29 mouse cellular contexts compared by ENCODE assay signal in the genomic region with DNA sequence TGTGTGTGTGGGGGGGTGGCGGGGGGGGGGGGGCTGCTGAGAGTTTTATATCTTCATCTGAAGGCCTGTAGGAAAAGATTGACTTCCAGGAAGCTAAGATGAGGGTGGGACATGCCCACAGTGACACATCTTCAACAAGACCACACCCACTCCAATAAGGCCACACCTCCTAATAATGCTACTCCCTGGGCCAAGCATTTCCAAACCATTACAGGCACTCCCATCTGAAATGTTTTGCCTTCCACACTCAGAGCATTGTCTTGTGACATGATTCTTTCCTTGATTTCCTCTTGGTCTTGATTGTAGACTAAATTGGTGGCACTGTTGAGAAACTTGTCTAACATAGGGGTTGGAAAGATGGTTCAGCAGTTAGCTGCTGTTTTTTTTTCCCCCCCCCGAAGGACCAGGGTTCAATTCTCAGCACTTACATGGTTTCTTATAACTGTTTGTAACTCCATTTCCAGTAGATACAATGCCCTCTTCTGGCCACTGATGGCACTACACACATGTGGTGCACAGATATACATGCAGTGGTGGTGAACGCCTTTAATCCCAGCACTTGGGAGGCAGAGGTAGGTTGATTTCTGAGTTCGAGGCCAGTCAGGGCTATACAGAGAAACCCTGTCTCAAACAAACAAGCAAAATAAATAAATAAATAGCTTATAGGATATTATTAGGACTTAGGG. TPM values are rescaled to one million over a fixed set of nuclear protein-coding genes. Genes with fewer than 3 reads are reported as not detected.
A peak's percentile ranks its signal among the peaks of the same experiment; 100 is the strongest.
DNase-seq lines count a peak whose midpoint lies in the region; ATAC-seq and TF ChIP-seq lines count a peak whose summit lies in the region.
"Had no signal": no experiment of that assay in that cellular context is flagged by ENCODE, and none has a peak within 500 bp of the region (broad histone marks: within the 10 kb centered on the region; RNA-seq: fewer than 3 reads in every experiment).

No protein-coding gene starts in this region.

- no peak overlapping the region for H3K9ac ChIP-seq in intestine, postnatal 0 days (ENCODE audit: low read depth, low read length)
- no peak overlapping the region for H3K9ac ChIP-seq in intestine, embryonic 15.5 days
- no peak overlapping the region for H3K9ac ChIP-seq in lung, postnatal 0 days (replicated peaks; ENCODE audit: low read depth)
- H3K9ac ChIP-seq in ES-E14 (ENCODE audit: insufficient read depth, low read depth, low read length, poor library complexity, severe bottlenecking), result no peak overlapping the region
- H3K9ac ChIP-seq in hindbrain, embryonic 11.5 days (ENCODE audit: low read depth, low read length), result no peak overlapping the region
- H3K9ac ChIP-seq: embryonic facial prominence, embryonic 15.5 days; forebrain, embryonic 15.5 days; limb, embryonic 15.5 days; neural tube, embryonic 13.5 days had no signal

- H3K4me1 ChIP-seq in intestine, postnatal 0 days (replicated peaks; ENCODE audit: control insufficient read depth, insufficient read depth, low read length), result no peaks in the 10 kb centered on the region
- peaks cover 10% of the 10 kb centered on the region; the same call in 1 of the 2 replicates for H3K4me1 ChIP-seq in intestine, embryonic 15.5 days (replicated peaks)
- H3K4me1 ChIP-seq in lung, postnatal 0 days (ENCODE audit: insufficient read depth, low read depth, low read length), result peaks cover 8% of the 10 kb centered on the region; the same call in 1 of the 2 replicates
- peaks cover 7 to 9% of the 10 kb centered on the region in 2 experiments for H3K4me1 ChIP-seq in ES-E14 (ENCODE audit: control insufficient read depth in 2 of 2, insufficient read depth in 2 of 2, low read length in 2 of 2, poor library complexity in 1 of 2)
- H3K4me1 ChIP-seq in hindbrain, embryonic 11.5 days (replicated peaks; ENCODE audit: control insufficient read depth, insufficient read depth, low read length), result 0 out of 2 replicates have a peak, but pooled peaks cover 3% of the 10 kb centered on the region

- TF ChIP-seq CTCF in intestine, postnatal 0 days (IDR thresholded peaks at IDR 0.05; ENCODE audit: low read depth), result 0 out of 2 replicates have a peak, but pooled peaks have one; percentile 17
- peak; percentile 36 for TF ChIP-seq CTCF in lung, postnatal 0 days (IDR thresholded peaks at IDR 0.05)

- no peak for ATAC-seq in intestine, postnatal 0 days
- no peak for ATAC-seq in intestine, embryonic 15.5 days
- no peak for ATAC-seq in lung, postnatal 0 days
- no peak for ATAC-seq in hindbrain, embryonic 11.5 days (ENCODE audit: low FRiP score)
- ATAC-seq: forebrain, embryonic 15.5 days; hindbrain, embryonic 16.5 days; intestine, embryonic 16.5 days; midbrain, embryonic 16.5 days had no signal

- H3K4me2 ChIP-seq in intestine, postnatal 0 days (replicated peaks; ENCODE audit: low read depth), result no peak overlapping the region
- no peak overlapping the region for H3K4me2 ChIP-seq in intestine, embryonic 15.5 days (replicated peaks)
- no peak overlapping the region for H3K4me2 ChIP-seq in lung, postnatal 0 days (replicated peaks; ENCODE audit: low read depth, low read length)
- H3K4me2 ChIP-seq in hindbrain, embryonic 11.5 days (replicated peaks; ENCODE audit: low read depth, low read length), result no peak overlapping the region
- H3K4me2 ChIP-seq: embryonic facial prominence, embryonic 15.5 days; forebrain, embryonic 15.5 days; limb, embryonic 15.5 days; neural tube, embryonic 13.5 days had no signal

- no peaks in the 10 kb centered on the region for H3K36me3 ChIP-seq in intestine, postnatal 0 days (ENCODE audit: control insufficient read depth, insufficient read depth)
- no peaks in the 10 kb centered on the region for H3K36me3 ChIP-seq in intestine, embryonic 15.5 days
- H3K36me3 ChIP-seq in lung, postnatal 0 days (ENCODE audit: insufficient read depth, low read length), result no peaks in the 10 kb centered on the region
- H3K36me3 ChIP-seq in ES-E14 (ENCODE audit: control insufficient read depth, insufficient read depth, low read length, poor library complexity, severe bottlenecking), result no peaks in the 10 kb centered on the region
- no peaks in the 10 kb centered on the region for H3K36me3 ChIP-seq in hindbrain, embryonic 11.5 days (ENCODE audit: control insufficient read depth, insufficient read depth, low read length)
- H3K36me3 ChIP-seq: embryonic facial prominence, embryonic 15.5 days; forebrain, embryonic 15.5 days; limb, embryonic 15.5 days; neural tube, embryonic 13.5 days had no signal

- H3K9me3 ChIP-seq in intestine, postnatal 0 days (ENCODE audit: control insufficient read depth), result no peaks in the 10 kb centered on the region
- no peaks in the 10 kb centered on the region for H3K9me3 ChIP-seq in intestine, embryonic 15.5 days
- H3K9me3 ChIP-seq in lung, postnatal 0 days (ENCODE audit: low read length), result no peaks in the 10 kb centered on the region
- no peaks in the 10 kb centered on the region for H3K9me3 ChIP-seq in ES-E14 (ENCODE audit: control insufficient read depth, insufficient read depth, low read depth, low read length)
- H3K9me3 ChIP-seq in hindbrain, embryonic 11.5 days (ENCODE audit: control insufficient read depth, low read length), result no peaks in the 10 kb centered on the region
- H3K9me3 ChIP-seq: embryonic facial prominence, embryonic 15.5 days; forebrain, embryonic 15.5 days; heart, embryonic 10.5 days; limb, embryonic 15.5 days had no signal

- no peak for DNase-seq in lung, postnatal 0 days (ENCODE audit: low spot score)
- DNase-seq in lung, postnatal 10 days, result no peak
- DNase-seq in ES-E14 (ENCODE audit: low read depth, low spot score), result no peak
- no peak for DNase-seq in retina, postnatal 1 day
- no peak for DNase-seq in hindbrain, embryonic 11.5 days (ENCODE audit: low spot score)
- DNase-seq: adrenal gland, postnatal 14 days; cerebellum, adult 8-10 months; gastrocnemius, postnatal 36 days; kidney, postnatal 4 days; layer of hippocampus, adult 9-11 months; left cerebral cortex, postnatal 4 days; lung, adult 2 months; lung, postnatal 4 days; right cerebral cortex, adult 18-20 months; right cerebral cortex, postnatal 4 days; thymus, postnatal 36 days had no signal

- in situ Hi-C loops in ES-E14 (cut with MboI; ENCODE audit: low sequenced_read_pairs in 2 of 2, unreplicated experiment in 2 of 2), result no loop called here

- peaks cover 7% of the 10 kb centered on the region; the same call in 1 of the 2 replicates for H3K27me3 ChIP-seq in intestine, postnatal 0 days (replicated peaks; ENCODE audit: control insufficient read depth, insufficient read depth, low read length)
- H3K27me3 ChIP-seq in intestine, embryonic 15.5 days (replicated peaks), result no peaks in the 10 kb centered on the region
- H3K27me3 ChIP-seq in lung, postnatal 0 days (replicated peaks; ENCODE audit: insufficient read depth, low read length), result no peaks in the 10 kb centered on the region
- H3K27me3 ChIP-seq in hindbrain, embryonic 11.5 days (ENCODE audit: control insufficient read depth, insufficient read depth, low read length), result no peaks in the 10 kb centered on the region
- H3K27me3 ChIP-seq: embryonic facial prominence, embryonic 15.5 days; forebrain, embryonic 15.5 days; limb, embryonic 15.5 days; neural tube, embryonic 13.5 days had no signal

- no peak overlapping the region for H3K4me3 ChIP-seq in intestine, postnatal 0 days (ENCODE audit: low read depth, low read length)
- no peak overlapping the region for H3K4me3 ChIP-seq in intestine, embryonic 15.5 days (replicated peaks)
- H3K4me3 ChIP-seq in lung, postnatal 0 days (ENCODE audit: low read depth, low read length), result no peak overlapping the region
- H3K4me3 ChIP-seq in ES-E14 (ENCODE audit: insufficient read depth in 1 of 2, low read depth in 1 of 2, low read length in 2 of 2, poor library complexity in 1 of 2, severe bottlenecking in 1 of 2), result no peak overlapping the region
- H3K4me3 ChIP-seq in hindbrain, embryonic 11.5 days (ENCODE audit: low read depth, low read length), result no peak overlapping the region
- H3K4me3 ChIP-seq: embryonic facial prominence, embryonic 15.5 days; forebrain, embryonic 15.5 days; heart, embryonic 10.5 days; limb, embryonic 15.5 days; myocyte; neural tube, embryonic 13.5 days had no signal

- TF ChIP-seq EP300 in lung, postnatal 0 days (IDR thresholded peaks at IDR 0.05), result no peak

- no peak overlapping the region for H3K27ac ChIP-seq in intestine, postnatal 0 days (ENCODE audit: low read depth, low read length)
- no peak overlapping the region for H3K27ac ChIP-seq in intestine, embryonic 15.5 days
- H3K27ac ChIP-seq in lung, postnatal 0 days (ENCODE audit: low read length), result no peak overlapping the region
- no peak overlapping the region for H3K27ac ChIP-seq in ES-E14 (ENCODE audit: insufficient read depth, low read depth, low read length, poor library complexity, severe bottlenecking)
- H3K27ac ChIP-seq in hindbrain, embryonic 11.5 days (ENCODE audit: low read depth, low read length), result no peak overlapping the region
- H3K27ac ChIP-seq: embryonic facial prominence, embryonic 15.5 days; forebrain, embryonic 15.5 days; heart, embryonic 10.5 days; limb, embryonic 15.5 days; neural tube, embryonic 13.5 days had no signal

- 92% methylated on average over 4 of the region's 4 CpGs for WGBS in intestine, postnatal 0 days
- WGBS in intestine, embryonic 15.5 days, result 94% methylated on average over 4 of the region's 4 CpGs
- WGBS in lung, postnatal 0 days, result 91% methylated on average over 4 of the region's 4 CpGs
- WGBS in hindbrain, embryonic 11.5 days, result 90% methylated on average over 4 of the region's 4 CpGs

RNA-seq across cellular contexts. Expression of a gene that starts 7.3 kb away (rescaled TPM):
- 11.2 and 12.7 TPM in 2 replicates for polyA plus RNA-seq in intestine, postnatal 0 days (2015; fragmentation: Nextera tagmentation; extraction: Ambion mirVana)
- polyA plus RNA-seq in intestine, embryonic 15.5 days (2015; fragmentation: Nextera tagmentation; extraction: Ambion mirVana), result 12.0 and 14.5 TPM in 2 replicates
- polyA plus RNA-seq in lung, postnatal 0 days (2015; fragmentation: Nextera tagmentation; extraction: Ambion mirVana), result 8.0 and 11.4 TPM in 2 replicates
- total RNA-seq in ES-E14 (2012; rRNA removed), result 5.2 and 7.5 TPM in 2 replicates
- polyA plus RNA-seq in hindbrain, embryonic 11.5 days (2014; fragmentation: Nextera tagmentation; extraction: Ambion mirVana), result 5.6 and 7.3 TPM in 2 replicates
- total RNA-seq: gastrocnemius, postnatal 36 days; hematopoietic stem cell, adult 5-6 weeks; megakaryocyte-erythroid progenitor cell, adult 5-6 weeks had no signal

RNA-seq across cellular contexts. Expression of a gene that starts 17.6 kb away (rescaled TPM):
- polyA plus RNA-seq in intestine, postnatal 0 days (2015; fragmentation: Nextera tagmentation; extraction: Ambion mirVana), result 6.0 and 6.2 TPM in 2 replicates
- polyA plus RNA-seq in intestine, embryonic 15.5 days (2015; fragmentation: Nextera tagmentation; extraction: Ambion mirVana), result 15.6 and 15.9 TPM in 2 replicates
- 19.6 and 20.8 TPM in 2 replicates for polyA plus RNA-seq in lung, postnatal 0 days (2015; fragmentation: Nextera tagmentation; extraction: Ambion mirVana)
- 26.4 and 27.9 TPM in 2 replicates for total RNA-seq in ES-E14 (2012; rRNA removed)
- 29.5 and 31.7 TPM in 2 replicates for polyA plus RNA-seq in hindbrain, embryonic 11.5 days (2014; fragmentation: Nextera tagmentation; extraction: Ambion mirVana)
- total RNA-seq: hematopoietic stem cell, adult 5-6 weeks; megakaryocyte-erythroid progenitor cell, adult 5-6 weeks had no signal

RNA-seq across cellular contexts. Expression of a gene that starts 30.4 kb away (rescaled TPM):
- 18.9 and 22.3 TPM in 2 replicates for polyA plus RNA-seq in intestine, postnatal 0 days (2015; fragmentation: Nextera tagmentation; extraction: Ambion mirVana)
- polyA plus RNA-seq in intestine, embryonic 15.5 days (2015; fragmentation: Nextera tagmentation; extraction: Ambion mirVana), result 41.7 and 43.1 TPM in 2 replicates
- polyA plus RNA-seq in lung, postnatal 0 days (2015; fragmentation: Nextera tagmentation; extraction: Ambion mirVana), result 25.3 and 27.4 TPM in 2 replicates
- total RNA-seq in ES-E14 (2012; rRNA removed), result 22.5 and 22.9 TPM in 2 replicates
- polyA plus RNA-seq in hindbrain, embryonic 11.5 days (2014; fragmentation: Nextera tagmentation; extraction: Ambion mirVana), result 48.8 and 68.1 TPM in 2 replicates
